Mouse (Mus musculus): Measurements from ENCODE around the gene Ccr3. TPM values are rescaled to one million over a fixed set of nuclear protein-coding genes. Genes with fewer than 3 reads are reported as not detected.

Ccr3 gene
- polyA plus RNA-seq, 1 experiment from 2014 or later = not detected

DNA sequence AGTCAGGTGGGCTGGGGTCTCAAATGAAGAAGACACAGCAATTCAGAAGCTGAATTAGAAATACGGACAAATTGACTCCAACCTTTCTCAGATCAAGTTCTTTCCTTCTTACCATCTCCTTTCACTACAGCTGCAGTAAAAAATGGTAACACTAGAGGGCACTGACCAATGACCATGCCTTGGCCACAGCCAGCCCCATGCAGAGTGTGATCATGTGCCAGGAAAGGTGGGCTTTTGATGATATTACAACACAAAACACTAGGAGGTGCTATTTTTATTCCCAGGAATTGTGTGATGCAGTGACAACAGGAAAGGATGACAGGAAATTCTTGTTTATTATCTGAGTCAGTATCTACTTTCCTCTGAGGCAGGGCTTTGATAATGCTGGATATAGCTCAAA, 11.6 kb downstream of the Ccr3 start:
- WGBS (ENCODE audit: insufficient replicate concordance) = 58% methylated on average over 1 of the region's 1 CpGs
- Histone ChIP-seq H3K4me3 (ENCODE audit: low read depth, low read length) (no peak overlapping the region), H3K4me2 (no peak overlapping the region), H3K27me3 (ENCODE audit: control insufficient read depth, insufficient read depth, low read length) (no peaks in the 10 kb centered on the region), H3K9ac (ENCODE audit: low read depth, low read length) (no peak overlapping the region), H3K36me3 (ENCODE audit: control insufficient read depth, insufficient read depth, low read length) (no peaks in the 10 kb centered on the region), H3K9me3 (replicated peaks; ENCODE audit: control insufficient read depth, low read length) (no peaks in the 10 kb centered on the region), H3K4me1 (ENCODE audit: control insufficient read depth, insufficient read depth, low read length) (peaks cover 7% of the 10 kb centered on the region; the same call in 1 of the 2 replicates), H3K27ac (ENCODE audit: low read depth, low read length) (no peak overlapping the region)
- no peak for ATAC-seq (replicated peaks; ENCODE audit: insufficient number of reproducible peaks, low FRiP score, low TSS enrichment)

DNA sequence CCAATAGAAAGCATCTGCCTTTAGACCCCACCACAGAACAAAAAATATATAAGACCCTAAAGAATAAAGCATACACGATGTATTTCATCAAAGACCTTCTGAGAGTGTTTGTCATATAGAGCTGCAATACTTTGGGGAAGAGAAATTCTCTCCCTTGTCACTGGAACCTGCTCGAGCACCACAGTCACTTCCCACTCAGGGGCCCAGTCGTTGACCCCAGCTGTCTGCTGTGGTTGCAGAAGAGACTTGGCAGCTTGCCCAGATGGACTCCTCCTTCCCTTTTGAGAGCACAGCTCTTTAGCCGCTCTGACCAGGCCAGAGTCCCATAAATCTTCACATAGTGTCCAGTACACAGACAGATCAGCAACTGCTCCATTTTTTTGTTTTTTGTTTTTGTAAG, 15.9 kb downstream of the Ccr3 start:
- Histone ChIP-seq H3K4me3 (ENCODE audit: low read depth, low read length) (no peak overlapping the region), H3K9ac (ENCODE audit: low read depth, low read length) (no peak overlapping the region), H3K4me1 (ENCODE audit: control insufficient read depth, insufficient read depth, low read length) (peaks cover 7% of the 10 kb centered on the region; the same call in 1 of the 2 replicates), H3K36me3 (ENCODE audit: control insufficient read depth, insufficient read depth, low read length) (no peaks in the 10 kb centered on the region), H3K9me3 (replicated peaks; ENCODE audit: control insufficient read depth, low read length) (no peaks in the 10 kb centered on the region), H3K27me3 (ENCODE audit: control insufficient read depth, insufficient read depth, low read length) (no peaks in the 10 kb centered on the region), H3K27ac (ENCODE audit: low read depth, low read length) (no peak overlapping the region), H3K4me2 (no peak overlapping the region)
- ATAC-seq (replicated peaks; ENCODE audit: insufficient number of reproducible peaks, low FRiP score, low TSS enrichment) = peak; percentile 78; the same call in 1 of the 2 replicates
- 23% methylated on average over 4 of the region's 4 CpGs for WGBS (ENCODE audit: insufficient replicate concordance)

DNA sequence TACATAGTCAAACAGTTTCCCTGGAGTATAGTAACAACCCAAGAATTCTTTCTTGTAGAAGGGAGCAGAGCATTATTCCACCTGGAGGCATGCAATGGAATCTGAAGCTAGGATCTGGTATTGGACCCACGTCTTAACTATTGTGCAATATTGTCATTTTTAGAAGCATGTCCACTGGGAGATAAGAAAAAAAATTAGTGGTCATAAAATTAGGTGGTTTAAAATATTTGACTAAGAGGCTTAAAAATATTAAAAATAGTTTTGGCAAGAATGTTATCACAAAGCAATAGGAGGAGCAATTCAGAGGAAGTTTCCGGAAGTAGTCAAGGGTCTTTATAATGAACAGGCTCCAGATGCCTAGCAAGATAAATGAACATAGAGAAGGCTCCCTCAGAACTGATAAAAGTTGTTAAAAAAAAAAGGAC, 16.4 kb downstream of the Ccr3 start:
- no peak overlapping the region for H3K27ac ChIP-seq (ENCODE audit: low read depth, low read length)
- 58% methylated on average over 2 of the region's 2 CpGs for WGBS (ENCODE audit: insufficient replicate concordance)
- peaks cover 7% of the 10 kb centered on the region; the same call in 1 of the 2 replicates for H3K4me1 ChIP-seq (ENCODE audit: control insufficient read depth, insufficient read depth, low read length)
- H3K9ac ChIP-seq (ENCODE audit: low read depth, low read length) = no peak overlapping the region
- H3K4me2 ChIP-seq = no peak overlapping the region
- no peaks in the 10 kb centered on the region for H3K36me3 ChIP-seq (ENCODE audit: control insufficient read depth, insufficient read depth, low read length)
- H3K9me3 ChIP-seq (replicated peaks; ENCODE audit: control insufficient read depth, low read length) = no peaks in the 10 kb centered on the region
- no peak overlapping the region for H3K4me3 ChIP-seq (ENCODE audit: low read depth, low read length)
- no peak for ATAC-seq (replicated peaks; ENCODE audit: insufficient number of reproducible peaks, low FRiP score, low TSS enrichment)
- no peaks in the 10 kb centered on the region for H3K27me3 ChIP-seq (ENCODE audit: control insufficient read depth, insufficient read depth, low read length)

DNA sequence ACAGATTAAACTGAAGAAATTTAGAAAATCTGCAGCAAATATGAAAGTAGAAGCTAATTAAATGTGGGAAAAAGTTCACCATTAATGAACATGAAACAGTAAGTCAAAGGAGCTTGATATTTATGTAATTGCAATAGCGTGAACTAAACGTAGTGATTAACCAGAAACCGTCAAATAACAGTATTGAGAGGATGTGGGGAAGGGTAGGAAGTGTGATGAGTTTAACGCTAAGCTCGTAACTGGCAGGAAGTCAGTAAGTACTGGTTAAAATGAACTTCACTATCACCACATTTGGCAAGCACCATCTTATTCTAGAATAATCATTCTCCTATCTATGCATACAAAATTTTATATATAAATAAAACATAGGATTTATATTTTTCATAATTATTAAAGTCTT, 17.2 kb downstream of the Ccr3 start:
- H3K9me3 ChIP-seq (replicated peaks; ENCODE audit: control insufficient read depth, low read length) = no peaks in the 10 kb centered on the region
- H3K36me3 ChIP-seq (ENCODE audit: control insufficient read depth, insufficient read depth, low read length) = no peaks in the 10 kb centered on the region
- no peaks in the 10 kb centered on the region for H3K27me3 ChIP-seq (ENCODE audit: control insufficient read depth, insufficient read depth, low read length)
- H3K4me1 ChIP-seq (ENCODE audit: control insufficient read depth, insufficient read depth, low read length) = peaks cover 7% of the 10 kb centered on the region; the same call in 1 of the 2 replicates
- WGBS (ENCODE audit: insufficient replicate concordance) = 76% methylated on average over 5 of the region's 5 CpGs
- no peak for ATAC-seq (replicated peaks; ENCODE audit: insufficient number of reproducible peaks, low FRiP score, low TSS enrichment)
- H3K4me2 ChIP-seq = no peak overlapping the region
- H3K27ac ChIP-seq (ENCODE audit: low read depth, low read length) = no peak overlapping the region
- no peak overlapping the region for H3K9ac ChIP-seq (ENCODE audit: low read depth, low read length)
- no peak overlapping the region for H3K4me3 ChIP-seq (ENCODE audit: low read depth, low read length)

DNA sequence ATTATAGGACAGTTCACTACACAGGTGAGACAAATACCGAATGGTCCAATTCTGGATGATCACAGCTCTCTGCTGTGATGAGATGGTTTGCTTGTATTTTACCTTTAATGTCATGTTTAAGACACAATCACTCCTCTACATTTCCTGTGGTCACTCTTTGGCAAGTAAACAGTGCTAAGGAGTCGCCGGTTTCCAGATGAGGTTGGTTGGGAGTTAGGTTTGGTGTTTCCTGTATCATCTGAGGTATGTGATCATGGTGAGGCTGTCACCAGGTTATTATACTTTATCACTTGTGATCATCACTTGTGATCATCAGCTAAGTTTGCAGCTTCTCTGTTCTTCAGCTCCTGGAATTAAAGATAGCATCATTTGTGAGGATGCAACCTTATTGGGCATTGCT, 19.2 kb downstream of the Ccr3 start:
- ATAC-seq (replicated peaks; ENCODE audit: insufficient number of reproducible peaks, low FRiP score, low TSS enrichment) = no peak
- H3K36me3 ChIP-seq (ENCODE audit: control insufficient read depth, insufficient read depth, low read length) = no peaks in the 10 kb centered on the region
- H3K27ac ChIP-seq (ENCODE audit: low read depth, low read length) = no peak overlapping the region
- no peaks in the 10 kb centered on the region for H3K27me3 ChIP-seq (ENCODE audit: control insufficient read depth, insufficient read depth, low read length)
- H3K4me2 ChIP-seq = no peak overlapping the region
- H3K4me1 ChIP-seq (ENCODE audit: control insufficient read depth, insufficient read depth, low read length) = peaks cover 7% of the 10 kb centered on the region; the same call in 1 of the 2 replicates
- H3K9ac ChIP-seq (ENCODE audit: low read depth, low read length) = no peak overlapping the region
- WGBS (ENCODE audit: insufficient replicate concordance) = 73% methylated on average over 3 of the region's 3 CpGs
- no peaks in the 10 kb centered on the region for H3K9me3 ChIP-seq (replicated peaks; ENCODE audit: control insufficient read depth, low read length)
- no peak overlapping the region for H3K4me3 ChIP-seq (ENCODE audit: low read depth, low read length)

DNA sequence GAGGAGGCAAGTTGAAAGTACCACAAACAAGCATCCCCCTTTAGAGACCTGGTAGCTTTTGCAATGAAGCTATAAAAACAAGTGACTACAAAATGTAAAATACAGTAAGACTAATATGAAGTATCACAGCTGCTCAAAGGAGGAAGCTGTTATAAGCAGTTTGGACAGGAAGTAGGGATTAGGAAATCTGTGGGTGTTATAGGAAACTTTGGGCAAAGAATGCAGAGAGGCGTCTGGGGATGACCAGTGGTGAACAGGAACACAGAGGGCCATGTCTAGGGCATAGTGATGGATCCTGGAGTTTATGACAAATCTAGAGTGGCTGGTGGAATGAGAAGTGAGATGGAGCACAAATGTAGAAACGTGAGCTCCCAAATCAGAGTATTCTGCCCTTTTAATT, 31.8 kb downstream of the Ccr3 start:
- Histone ChIP-seq H3K4me2 (no peak overlapping the region), H3K27me3 (ENCODE audit: control insufficient read depth, insufficient read depth, low read length) (no peaks in the 10 kb centered on the region), H3K9me3 (replicated peaks; ENCODE audit: control insufficient read depth, low read length) (no peaks in the 10 kb centered on the region), H3K9ac (ENCODE audit: low read depth, low read length) (no peak overlapping the region), H3K36me3 (ENCODE audit: control insufficient read depth, insufficient read depth, low read length) (no peaks in the 10 kb centered on the region), H3K4me1 (ENCODE audit: control insufficient read depth, insufficient read depth, low read length) (no peaks in the 10 kb centered on the region), H3K4me3 (ENCODE audit: low read depth, low read length) (no peak overlapping the region), H3K27ac (ENCODE audit: low read depth, low read length) (no peak overlapping the region)
- no peak for ATAC-seq (replicated peaks; ENCODE audit: insufficient number of reproducible peaks, low FRiP score, low TSS enrichment)
- WGBS (ENCODE audit: insufficient replicate concordance) = 60% methylated on average over 2 of the region's 2 CpGs

DNA sequence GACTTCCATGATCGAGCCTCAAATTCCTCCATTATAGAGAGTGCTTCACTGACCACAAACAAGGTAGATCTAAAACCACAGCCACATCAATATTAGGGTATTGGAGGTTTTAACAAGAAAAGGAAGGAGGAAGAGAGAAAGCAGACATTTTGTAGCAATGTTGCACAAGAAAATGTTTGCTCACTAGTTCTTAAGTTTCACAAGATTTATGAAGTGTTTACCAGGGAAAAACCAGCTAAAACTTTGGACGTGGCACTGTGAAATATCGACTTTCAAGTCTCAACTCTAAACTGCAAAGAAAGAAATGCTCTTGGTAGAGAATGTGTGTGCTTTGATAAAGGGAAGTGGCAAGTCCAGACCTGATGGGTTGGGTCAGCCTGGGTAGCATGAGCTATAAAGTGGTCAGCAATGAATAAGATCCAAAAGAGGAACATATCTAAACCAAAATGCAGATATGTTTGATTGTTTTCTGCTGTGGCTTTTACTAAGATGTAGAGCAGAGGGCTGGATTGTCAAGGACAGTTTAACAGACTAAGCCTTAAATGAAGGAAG, 34.5 kb downstream of the Ccr3 start:
- Histone ChIP-seq H3K27ac (ENCODE audit: low read depth, low read length) (no peak overlapping the region), H3K4me3 (ENCODE audit: low read depth, low read length) (no peak overlapping the region), H3K27me3 (ENCODE audit: control insufficient read depth, insufficient read depth, low read length) (no peaks in the 10 kb centered on the region), H3K9ac (ENCODE audit: low read depth, low read length) (no peak overlapping the region), H3K36me3 (ENCODE audit: control insufficient read depth, insufficient read depth, low read length) (no peaks in the 10 kb centered on the region), H3K4me1 (ENCODE audit: control insufficient read depth, insufficient read depth, low read length) (no peaks in the 10 kb centered on the region), H3K4me2 (no peak overlapping the region), H3K9me3 (replicated peaks; ENCODE audit: control insufficient read depth, low read length) (no peaks in the 10 kb centered on the region)
- no peak for ATAC-seq (replicated peaks; ENCODE audit: insufficient number of reproducible peaks, low FRiP score, low TSS enrichment)
- 72% methylated on average over 3 of the region's 3 CpGs for WGBS (ENCODE audit: insufficient replicate concordance)

DNA sequence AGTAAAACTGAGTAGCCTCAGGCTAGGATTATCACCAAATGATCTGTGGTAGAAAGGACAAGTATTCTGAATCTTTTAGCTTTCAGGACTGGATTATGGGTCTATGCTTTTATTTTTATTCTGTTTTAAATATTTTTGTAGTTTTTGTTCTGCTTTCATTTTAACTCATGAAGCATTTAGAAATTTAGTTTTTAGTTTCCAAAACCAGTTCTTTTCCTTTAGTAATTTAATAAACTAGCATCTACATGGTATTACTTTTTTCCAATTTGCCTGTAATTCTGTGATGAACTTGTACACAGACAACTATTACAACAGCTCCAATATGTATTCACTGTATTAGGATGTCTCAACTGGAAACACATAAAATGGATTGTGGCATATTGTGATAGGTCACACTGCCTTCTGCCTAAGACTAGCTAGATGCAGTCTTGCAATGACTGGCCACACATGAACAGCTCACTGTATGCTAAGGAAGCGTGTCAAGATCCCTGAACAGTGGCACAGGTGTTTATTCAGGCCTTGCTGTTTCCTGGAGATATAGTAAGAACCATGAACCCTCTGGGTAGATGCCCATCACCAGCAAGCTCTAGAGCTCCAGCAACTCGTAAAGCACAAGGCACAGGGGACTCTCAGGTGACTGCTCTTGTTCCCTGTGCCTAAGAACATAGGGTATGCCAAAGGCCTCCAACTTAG, 38.0 kb downstream of the Ccr3 start:
- Histone ChIP-seq H3K9ac (ENCODE audit: low read depth, low read length) (no peak overlapping the region), H3K27ac (ENCODE audit: low read depth, low read length) (no peak overlapping the region), H3K4me2 (no peak overlapping the region), H3K36me3 (ENCODE audit: control insufficient read depth, insufficient read depth, low read length) (no peaks in the 10 kb centered on the region), H3K27me3 (ENCODE audit: control insufficient read depth, insufficient read depth, low read length) (no peaks in the 10 kb centered on the region), H3K4me3 (ENCODE audit: low read depth, low read length) (no peak overlapping the region), H3K4me1 (ENCODE audit: control insufficient read depth, insufficient read depth, low read length) (no peaks in the 10 kb centered on the region), H3K9me3 (replicated peaks; ENCODE audit: control insufficient read depth, low read length) (no peaks in the 10 kb centered on the region)
- WGBS (ENCODE audit: insufficient replicate concordance) = 61% methylated on average over 2 of the region's 2 CpGs
- ATAC-seq (replicated peaks; ENCODE audit: insufficient number of reproducible peaks, low FRiP score, low TSS enrichment) = no peak

All from heart, embryonic 11.5 days (tissue).